Mouse (Mus musculus): ENCODE measurements around the gene Gpr137. TPM values are rescaled to one million over a fixed set of nuclear protein-coding genes. Genes with fewer than 3 reads are reported as not detected.
"Not testable (repeated sequence)": the region's sequence is repeated elsewhere in the genome, so short reads cannot be mapped to it uniquely, and the experiment has no call there.

Gene Gpr137
- polyA plus RNA-seq, 1 experiment from 2014 or later, result 29.5 TPM

DNA sequence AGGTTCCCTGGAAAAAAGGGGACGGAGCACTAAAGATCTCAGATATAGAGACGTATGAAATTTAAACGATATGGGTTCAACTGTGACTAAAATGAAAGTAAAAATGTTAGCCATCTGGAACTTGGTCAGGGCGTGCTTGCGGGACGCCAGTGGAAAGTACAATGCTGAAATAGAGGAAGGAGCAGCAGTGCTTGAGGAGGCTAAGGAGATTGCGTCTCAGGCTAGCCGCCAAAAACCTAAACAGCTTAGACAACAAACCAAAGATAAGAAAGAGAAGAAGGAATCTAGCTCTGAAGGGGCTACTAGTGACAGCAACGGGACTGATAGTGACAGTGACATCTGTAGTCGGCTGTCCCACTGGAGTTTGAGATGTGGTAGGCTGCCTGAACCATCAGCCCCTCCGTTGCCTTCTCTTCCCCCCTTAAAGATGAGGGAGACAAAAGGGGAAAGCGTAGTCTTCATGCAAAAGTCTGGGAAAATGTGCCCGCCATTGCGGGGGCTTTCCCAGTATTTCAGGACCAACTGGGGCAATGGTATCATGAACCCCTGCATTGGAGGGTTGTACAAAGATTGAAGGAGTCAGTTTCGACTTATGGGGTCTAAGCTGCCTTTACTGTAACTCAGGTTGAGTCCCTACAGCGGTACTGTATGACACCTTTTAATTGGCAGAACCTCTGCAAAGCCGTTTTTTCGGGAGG is 46.5 kb downstream of the Gpr137 start:
- not testable (repeated sequence) for H3K27ac ChIP-seq (replicated peaks); H3K36me3 ChIP-seq; H3K4me3 ChIP-seq; H3K27me3 ChIP-seq (ENCODE audit: low read depth, poor library complexity, severe bottlenecking); DNase-seq (ENCODE audit: low spot score); H3K4me1 ChIP-seq
- WGBS, result 94% methylated on average over 18 of the region's 18 CpGs
- H3K9me3 ChIP-seq (replicated peaks), result peaks cover 16% of the 10 kb centered on the region; the same call in 1 of the 2 replicates

DNA sequence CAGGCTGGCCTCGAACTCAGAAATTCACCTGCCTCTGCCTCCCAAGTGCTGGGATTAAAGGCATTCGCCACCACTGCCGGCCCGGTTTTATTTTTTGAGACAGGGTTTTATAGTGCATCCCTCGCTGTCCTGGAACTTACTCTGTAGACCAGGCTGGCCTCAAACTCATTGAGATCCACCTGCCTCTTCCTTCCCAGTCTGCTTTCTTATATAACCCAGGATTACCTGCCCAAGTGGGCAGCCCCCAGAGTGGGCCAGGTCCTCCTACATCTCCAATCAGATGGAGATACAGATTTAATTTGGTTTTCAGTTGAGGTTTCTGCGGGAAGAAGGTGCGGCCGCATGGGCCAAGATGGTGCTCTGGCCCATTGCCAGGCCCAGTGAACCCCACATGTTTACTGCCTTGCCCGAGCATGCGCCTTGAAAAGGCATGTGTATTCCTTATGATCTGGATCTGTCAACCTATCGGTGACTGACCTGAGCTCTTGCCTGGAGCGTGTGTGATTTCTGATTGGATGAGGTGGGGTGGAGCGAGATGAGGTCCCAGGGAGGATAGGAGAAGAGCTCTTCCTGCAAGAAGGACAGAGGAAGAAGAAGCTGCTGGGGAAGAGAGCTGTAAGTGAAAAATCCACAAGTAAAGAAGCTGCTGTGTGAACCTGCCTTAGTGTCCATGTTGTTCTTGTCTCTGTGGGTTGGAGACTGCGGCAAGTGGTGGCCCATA is 48.4 kb downstream of the Gpr137 start:
- H3K4me1 ChIP-seq, result no peaks in the 10 kb centered on the region
- no peak overlapping the region for H3K27ac ChIP-seq (replicated peaks)
- H3K4me3 ChIP-seq, result no peak overlapping the region
- DNase-seq (ENCODE audit: low spot score), result no peak
- no peaks in the 10 kb centered on the region for H3K27me3 ChIP-seq (ENCODE audit: low read depth, poor library complexity, severe bottlenecking)
- peaks cover 8% of the 10 kb centered on the region; the same call in 1 of the 2 replicates for H3K9me3 ChIP-seq (replicated peaks)
- WGBS, result 93% methylated on average over 14 of the region's 14 CpGs
- no peaks in the 10 kb centered on the region for H3K36me3 ChIP-seq

DNA sequence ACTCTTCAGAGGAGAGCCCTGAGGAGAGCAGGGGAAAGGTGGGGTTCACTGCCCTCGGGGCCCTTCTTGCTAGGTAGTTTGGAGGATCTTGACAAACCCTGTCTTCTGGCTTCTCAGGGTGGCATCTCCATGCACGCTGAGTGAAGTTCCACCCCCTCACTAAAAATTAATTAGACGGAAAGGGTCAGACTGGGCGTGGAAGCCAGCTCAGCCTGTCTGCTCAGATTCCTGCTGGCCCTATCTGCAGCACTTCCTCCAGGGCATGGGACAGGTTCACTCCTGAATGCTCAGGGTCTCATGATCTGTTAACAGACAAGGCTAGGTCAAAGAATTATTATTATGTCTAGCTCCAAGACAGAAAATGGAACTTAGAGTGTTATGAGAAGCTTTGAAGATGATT is 49.8 kb downstream of the Gpr137 start:
- Histone ChIP-seq H3K4me3 (no peak overlapping the region), H3K27me3 (ENCODE audit: low read depth, poor library complexity, severe bottlenecking) (no peaks in the 10 kb centered on the region), H3K27ac (replicated peaks) (no peak overlapping the region), H3K9me3 (replicated peaks) (peaks cover 8% of the 10 kb centered on the region; the same call in 1 of the 2 replicates), H3K4me1 (no peaks in the 10 kb centered on the region), H3K36me3 (no peaks in the 10 kb centered on the region)
- WGBS, result 70% methylated on average over 4 of the region's 4 CpGs
- no peak for DNase-seq (ENCODE audit: low spot score)

Small RNA genes lying within 50 kb of the gene (microRNA-seq; reads per million reads assigned to microRNA genes)
- 0.90 reads per million for gene Mir6990

Other genes starting within 250 kb of the Gpr137 start
- gene Rps6ka4, start 101.8 kb downstream of the Gpr137 start, polyA plus RNA-seq (2016; fragmentation: Nextera tagmentation; extraction: Ambion mirVana), result 5.0 and 7.9 TPM in 2 replicates
- gene Ccdc88b, start 84.3 kb downstream of the Gpr137 start, polyA plus RNA-seq (2016; fragmentation: Nextera tagmentation; extraction: Ambion mirVana), result 0.33 and 0.57 TPM in 2 replicates
- 150 and 156 TPM in 2 replicates for gene Trmt112, start 32.8 kb downstream of the Gpr137 start, polyA plus RNA-seq (2016; fragmentation: Nextera tagmentation; extraction: Ambion mirVana)
- 169 and 180 TPM in 2 replicates for gene Prdx5, start 32.4 kb downstream of the Gpr137 start, polyA plus RNA-seq (2016; fragmentation: Nextera tagmentation; extraction: Ambion mirVana)
- gene Esrra, start 20.7 kb downstream of the Gpr137 start, polyA plus RNA-seq (2016; fragmentation: Nextera tagmentation; extraction: Ambion mirVana), result 8.9 and 9.5 TPM in 2 replicates
- 0.35 and 0.43 TPM in 2 replicates for gene Catsperz, start 17.1 kb downstream of the Gpr137 start, polyA plus RNA-seq (2016; fragmentation: Nextera tagmentation; extraction: Ambion mirVana)
- 0.11 TPM in 1 of 2 replicates, not detected in the other for gene Kcnk4, start 8.0 kb downstream of the Gpr137 start, polyA plus RNA-seq (2016; fragmentation: Nextera tagmentation; extraction: Ambion mirVana)
- 66.6 and 69.8 TPM in 2 replicates for gene Bad, start 619 bp downstream of the Gpr137 start, polyA plus RNA-seq (2016; fragmentation: Nextera tagmentation; extraction: Ambion mirVana)
- 90.8 and 116 TPM in 2 replicates for gene Ppp1r14b, start 32.5 kb upstream of the Gpr137 start, polyA plus RNA-seq (2016; fragmentation: Nextera tagmentation; extraction: Ambion mirVana)
- gene Plcb3, start 34.0 kb upstream of the Gpr137 start, polyA plus RNA-seq (2016; fragmentation: Nextera tagmentation; extraction: Ambion mirVana), result 22.4 and 23.7 TPM in 2 replicates
- gene Fkbp2, start 38.0 kb upstream of the Gpr137 start, polyA plus RNA-seq (2016; fragmentation: Nextera tagmentation; extraction: Ambion mirVana), result 115 and 127 TPM in 2 replicates
- 35.2 and 40.8 TPM in 2 replicates for gene Vegfb, start 45.2 kb upstream of the Gpr137 start, polyA plus RNA-seq (2016; fragmentation: Nextera tagmentation; extraction: Ambion mirVana)
- 20.8 and 23.1 TPM in 2 replicates for gene Dnajc4, start 50.1 kb upstream of the Gpr137 start, polyA plus RNA-seq (2016; fragmentation: Nextera tagmentation; extraction: Ambion mirVana)
- 19.1 and 20.3 TPM in 2 replicates for gene Nudt22, start 53.6 kb upstream of the Gpr137 start, polyA plus RNA-seq (2016; fragmentation: Nextera tagmentation; extraction: Ambion mirVana)
- gene Trpt1, start 53.7 kb upstream of the Gpr137 start, polyA plus RNA-seq (2016; fragmentation: Nextera tagmentation; extraction: Ambion mirVana), result 9.5 and 11.3 TPM in 2 replicates
- 8.5 and 10.3 TPM in 2 replicates for gene Fermt3, start 77.0 kb upstream of the Gpr137 start, polyA plus RNA-seq (2016; fragmentation: Nextera tagmentation; extraction: Ambion mirVana)
- gene Stip1, start 97.5 kb upstream of the Gpr137 start, polyA plus RNA-seq (2016; fragmentation: Nextera tagmentation; extraction: Ambion mirVana), result 427 and 470 TPM in 2 replicates
- 2.2 and 2.9 TPM in 2 replicates for gene Macrod1, start 114.3 kb upstream of the Gpr137 start, polyA plus RNA-seq (2016; fragmentation: Nextera tagmentation; extraction: Ambion mirVana)
- 6.0 and 7.5 TPM in 2 replicates for gene Flrt1, start 163.2 kb upstream of the Gpr137 start, polyA plus RNA-seq (2016; fragmentation: Nextera tagmentation; extraction: Ambion mirVana)

Measured in midbrain, embryonic 10.5 days (tissue).